Mouse (Mus musculus) kidney, adult 2 months (tissue): ENCODE results near the gene Setd6. TPM values are rescaled to one million over a fixed set of nuclear protein-coding genes. Genes with fewer than 3 reads are reported as not detected.

Experiments used
- DNase-seq: peaks from one replicate; pipeline ENCODE4 v3.0.0; 2021
- H3K27ac ChIP-seq: fragments of 200-500 bp; 2 replicates; pipeline ENCODE4 v1.5.1; 2012; ENCODE audit warnings: low read depth, low read length, control low read depth, inconsistent platforms; ENCODE audit not compliant: insufficient read depth
- H3K27me3 ChIP-seq: fragments of 200-500 bp; replicated peaks from 2 replicates; pipeline ENCODE4 v1.6.1; 2012; ENCODE audit warnings: mild to moderate bottlenecking, moderate library complexity, low read length, inconsistent platforms; ENCODE audit not compliant: control insufficient read depth, insufficient read depth
- H3K36me3 ChIP-seq: fragments of 200-500 bp; 2 replicates; pipeline ENCODE4 v1.6.1; 2012; ENCODE audit warnings: mild to moderate bottlenecking, moderate library complexity, low read length, inconsistent platforms; ENCODE audit not compliant: control insufficient read depth, insufficient read depth
- H3K4me1 ChIP-seq: fragments of 200-500 bp; 2 replicates; pipeline ENCODE4 v1.6.1; 2011; ENCODE audit warnings: low read length; ENCODE audit not compliant: control insufficient read depth, insufficient read depth
- H3K4me3 ChIP-seq: fragments of 200-500 bp; 2 replicates; pipeline ENCODE4 v1.5.1; 2011; ENCODE audit warnings: mild to moderate bottlenecking, low read depth, low read length, control low read depth; ENCODE audit not compliant: insufficient read depth
- CTCF ChIP-seq: fragments of 200-500 bp; conservative IDR thresholded peaks from 2 replicates; pipeline ENCODE4 v1.5.1; 2011; ENCODE audit warnings: low read depth, mild to moderate bottlenecking, control low read depth, low read length, moderate library complexity, mixed read lengths; ENCODE audit not compliant: insufficient read depth, insufficient read length
- POLR2A ChIP-seq: fragments of 200-500 bp; IDR thresholded peaks from one replicate; pipeline ENCODE4 v1.6.1; 2011; ENCODE audit warnings: low read depth, low read length, control low read depth
- WGBS: fragments of 180-500 bp; shearing (Covaris S2); methylation state at CpG from one replicate; pipeline ENCODE4 v1.1.7; 2018; 5-methylcytosine and 5-hydroxymethylcytosine counted together
- polyA plus RNA-seq: library from polyadenylated mRNA; depleted of rRNA; stranded (reverse); fragments of >200 nt; gene quantifications from 2 replicates; pipeline ENCODE4 v1.2.3, GENCODE M21; 2012; rRNA removed

The Setd6 gene
- polyA plus RNA-seq, 1 experiment: 11.4 TPM

- Histone ChIP-seq H3K4me1 (no peaks in the 10 kb centered on the region; the same call in 1 of the 2 replicates), H3K27ac (peak overlapping the region; percentile 38), H3K27me3 (no peaks in the 10 kb centered on the region), H3K4me3 (no peak overlapping the region), H3K36me3 (peaks cover 12% of the 10 kb centered on the region)
- peak; percentile 29 for DNase-seq
- TF ChIP-seq CTCF (0 out of 2 replicates have a peak, but pooled peaks have one; percentile 7), POLR2A (no peak)
- 48% methylated on average over 7 of the region's 7 CpGs for WGBS
Observed at GRCm38 (mm10) chr8:95738596-95738995, 22.9 kb downstream of the Setd6 start.

GRCm38 (mm10) chr8:95741732-95742131 is 26.1 kb downstream of the Setd6 start:
- peaks cover 21% of the 10 kb centered on the region for H3K36me3 ChIP-seq
- peak; percentile 50 for DNase-seq
- H3K4me3 ChIP-seq: no peak overlapping the region
- no peak for TF ChIP-seq CTCF
- 59% methylated on average over 7 of the region's 7 CpGs for WGBS
- H3K27me3 ChIP-seq: no peaks in the 10 kb centered on the region
- no peak overlapping the region for H3K27ac ChIP-seq
- H3K4me1 ChIP-seq: no peaks in the 10 kb centered on the region; the same call in 1 of the 2 replicates

- TF ChIP-seq CTCF (no peak), POLR2A (no peak)
- H3K4me1 ChIP-seq: no peaks in the 10 kb centered on the region
- no peak for DNase-seq
- no peak overlapping the region for H3K27ac ChIP-seq
- WGBS: 91% methylated on average over 4 of the region's 4 CpGs
- H3K4me3 ChIP-seq: no peak overlapping the region
- H3K36me3 ChIP-seq: peaks cover 24% of the 10 kb centered on the region
- no peaks in the 10 kb centered on the region for H3K27me3 ChIP-seq
Observed at GRCm38 (mm10) chr8:95748028-95748427, 32.3 kb downstream of the Setd6 start.

- no peak overlapping the region for H3K4me3 ChIP-seq
- peaks cover 13% of the 10 kb centered on the region for H3K36me3 ChIP-seq
- no peak for DNase-seq
- no peak overlapping the region for H3K27ac ChIP-seq
- TF ChIP-seq CTCF: no peak
- 95% methylated on average over 1 of the region's 1 CpGs for WGBS
- H3K4me1 ChIP-seq: no peaks in the 10 kb centered on the region
- no peaks in the 10 kb centered on the region for H3K27me3 ChIP-seq
Observed at GRCm38 (mm10) chr8:95751924-95752323, 36.2 kb downstream of the Setd6 start.

- H3K27me3 ChIP-seq: no peaks in the 10 kb centered on the region
- no peak for DNase-seq
- H3K36me3 ChIP-seq: peaks cover 20% of the 10 kb centered on the region
- H3K4me3 ChIP-seq: no peak overlapping the region
- TF ChIP-seq CTCF (no peak), POLR2A (no peak)
- H3K27ac ChIP-seq: no peak overlapping the region
- WGBS: 84% methylated on average over 6 of the region's 6 CpGs
- no peaks in the 10 kb centered on the region for H3K4me1 ChIP-seq
Observed at GRCm38 (mm10) chr8:95760323-95760722, 44.6 kb downstream of the Setd6 start.

GRCm38 (mm10) chr8:95764133-95764532 is 48.5 kb downstream of the Setd6 start:
- 81% methylated on average over 1 of the region's 1 CpGs for WGBS
- H3K27me3 ChIP-seq: no peaks in the 10 kb centered on the region
- no peaks in the 10 kb centered on the region for H3K4me1 ChIP-seq
- peaks cover 20% of the 10 kb centered on the region for H3K36me3 ChIP-seq
- no peak overlapping the region for H3K4me3 ChIP-seq
- no peak for DNase-seq
- no peak for TF ChIP-seq CTCF
- no peak overlapping the region for H3K27ac ChIP-seq

Other genes with a start within 250 kb of the Setd6 start
- 15.7 and 19.6 TPM in 2 replicates for gene Csnk2a2, start 225.8 kb upstream of the Setd6 start, polyA plus RNA-seq
- 0.13 TPM in 1 of 2 replicates, not detected in the other for gene Ccdc113, start 181.8 kb upstream of the Setd6 start, polyA plus RNA-seq
- 0.08 TPM in 1 of 2 replicates, not detected in the other for gene Prss54, start 139.5 kb upstream of the Setd6 start, polyA plus RNA-seq
- gene Gins3, start 82.4 kb upstream of the Setd6 start, polyA plus RNA-seq: 0.81 and 1.1 TPM in 2 replicates
- gene Ndrg4, start 38.9 kb upstream of the Setd6 start, polyA plus RNA-seq: 20.7 and 21.7 TPM in 2 replicates
- 57.4 and 71.4 TPM in 2 replicates for gene Cnot1, start 91.6 kb downstream of the Setd6 start, polyA plus RNA-seq
- gene Sap18b, start 109.5 kb downstream of the Setd6 start, polyA plus RNA-seq: 43.8 and 76.7 TPM in 2 replicates
- 22.3 and 24.7 TPM in 2 replicates for gene Slc38a7, start 137.7 kb downstream of the Setd6 start, polyA plus RNA-seq
- gene Got2, start 172.7 kb downstream of the Setd6 start, polyA plus RNA-seq: 269 and 296 TPM in 2 replicates